Mouse (Mus musculus) midbrain, embryonic 16.5 days (tissue): ENCODE results near the gene Gm13271. TPM values are rescaled to one million over a fixed set of nuclear protein-coding genes. Genes with fewer than 3 reads are reported as not detected.
"Not testable (repeated sequence)": the region's sequence is repeated elsewhere in the genome, so short reads cannot be mapped to it uniquely, and the experiment has no call there.

Experiments
- ATAC-seq: fragments of 200-750 bp; cut with Nextera tagmentation; 2 replicates; pipeline ENCODE4 v1.8.0; 2017; ENCODE audit warnings: moderate TSS enrichment
- H3K27ac ChIP-seq: fragments of 300-500 bp; sonication (generic); 2 replicates; pipeline ENCODE4 v1.5.1; 2014; ENCODE audit warnings: mild to moderate bottlenecking, low read length, mixed read lengths
- H3K27me3 ChIP-seq: fragments of 300-500 bp; sonication (generic); 2 replicates; pipeline ENCODE4 v1.6.1; 2014; ENCODE audit warnings: low read depth, low read length, mixed read lengths; ENCODE audit not compliant: control insufficient read depth, insufficient read depth
- H3K36me3 ChIP-seq: fragments of 300-500 bp; sonication (generic); 2 replicates; pipeline ENCODE4 v1.6.1; 2014; ENCODE audit warnings: mild to moderate bottlenecking, low read length, moderate library complexity, mixed read lengths; ENCODE audit not compliant: control insufficient read depth, insufficient read depth
- H3K4me1 ChIP-seq: fragments of 300-500 bp; sonication (generic); 2 replicates; pipeline ENCODE4 v1.6.1; 2014; ENCODE audit warnings: mild to moderate bottlenecking, low read length, mixed read lengths; ENCODE audit not compliant: control insufficient read depth, insufficient read depth
- H3K4me2 ChIP-seq: fragments of 300-500 bp; sonication (generic); 2 replicates; pipeline ENCODE4 v1.6.1; 2014; ENCODE audit warnings: mild to moderate bottlenecking, low read length, mixed read lengths
- H3K4me3 ChIP-seq: fragments of 300-500 bp; sonication (generic); 2 replicates; pipeline ENCODE4 v1.5.1; 2014; ENCODE audit warnings: low read depth, mild to moderate bottlenecking, low read length, moderate library complexity, mixed read lengths
- H3K9ac ChIP-seq: fragments of 300-500 bp; sonication (generic); 2 replicates; pipeline ENCODE4 v1.6.1; 2014; ENCODE audit warnings: low read depth, low read length, mixed read lengths
- H3K9me3 ChIP-seq: fragments of 300-500 bp; sonication (generic); replicated peaks from 2 replicates; pipeline ENCODE4 v1.6.1; 2014; ENCODE audit warnings: mild to moderate bottlenecking, low read length, mixed read lengths; ENCODE audit not compliant: control insufficient read depth, poor library complexity, severe bottlenecking
- WGBS: fragments of 180-500 bp; shearing (Covaris S2); extraction: QIAGEN DNeasy Blood & Tissue Kit; methylation state at CpG from one replicate; pipeline ENCODE4 v1.1.7; 2014; 5-methylcytosine and 5-hydroxymethylcytosine counted together
- polyA plus RNA-seq: library from polyadenylated mRNA; unstranded; fragments of >200 nt; fragmentation: Nextera tagmentation; extraction: Ambion mirVana; gene quantifications from 2 replicates; pipeline ENCODE4 v1.2.1, GENCODE M21; 2015

Gm13271 gene
- polyA plus RNA-seq, 1 experiment from 2014 or later: not detected

DNA sequence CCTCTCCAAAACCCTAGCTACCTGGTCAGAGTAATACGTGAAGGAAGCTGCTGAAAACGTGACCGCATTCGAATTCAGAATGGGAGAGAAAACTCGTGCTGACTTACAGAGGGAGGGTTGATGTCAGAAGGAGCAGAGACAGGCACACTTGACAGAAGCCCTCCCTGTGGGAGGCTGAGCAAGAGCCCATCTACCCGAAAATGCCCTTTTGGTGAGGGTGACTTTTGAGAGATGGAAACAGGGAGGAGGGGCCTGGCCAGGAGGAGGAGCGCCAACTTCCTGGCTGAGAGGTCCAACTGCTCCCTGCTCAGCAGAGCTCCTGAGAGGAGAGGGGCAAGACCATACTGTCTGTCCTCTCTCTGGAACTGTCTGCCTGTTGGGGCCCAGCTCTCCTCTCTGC, 44.7 kb downstream of the Gm13271 start, which contains the start of gene Gm13285:
Gm13285 (plus strand) TSS at position 301 of the 400 bp plus-strand sequence.
- not testable (repeated sequence) for H3K36me3 ChIP-seq, ATAC-seq, H3K9me3 ChIP-seq, H3K4me1 ChIP-seq, H3K4me2 ChIP-seq, H3K27me3 ChIP-seq, H3K9ac ChIP-seq, H3K27ac ChIP-seq, H3K4me3 ChIP-seq
- WGBS: 9% methylated on average over 4 of the region's 7 CpGs

DNA sequence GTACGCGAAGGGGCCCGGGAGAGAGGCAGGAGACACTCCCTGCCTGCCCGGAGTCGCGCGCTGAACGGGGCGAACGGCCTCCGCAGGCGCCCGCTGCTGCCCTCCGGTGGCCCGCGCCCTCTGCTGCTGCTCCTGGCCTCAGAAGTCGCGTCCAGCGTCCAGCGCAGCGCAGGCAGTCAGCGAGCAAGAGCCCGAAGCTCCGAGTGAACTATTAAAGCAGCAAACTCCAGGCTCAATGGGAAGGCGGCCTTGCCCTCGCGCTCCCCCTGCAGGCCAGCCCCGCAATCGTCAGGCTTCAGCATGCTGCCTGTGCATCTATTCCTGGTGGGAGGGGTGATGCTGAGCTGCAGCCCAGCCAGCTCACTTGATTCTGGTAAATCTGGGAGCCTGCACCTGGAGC, 48.3 kb downstream of the Gm13271 start, which contains the start of gene Gm13287:
Gm13287 (plus strand) TSS at position 301 of the 400 bp plus-strand sequence.
- not testable (repeated sequence) for H3K36me3 ChIP-seq, ATAC-seq, H3K9me3 ChIP-seq, H3K4me1 ChIP-seq, H3K27me3 ChIP-seq, H3K4me2 ChIP-seq, H3K9ac ChIP-seq, H3K4me3 ChIP-seq, H3K27ac ChIP-seq
- no CpG with 5 or more reads among the region's 29 CpGs for WGBS

Other genes starting within 250 kb of the Gm13271 start
- gene Ifnb1, start 232.1 kb upstream of the Gm13271 start, polyA plus RNA-seq: not detected in 2 replicates
- not detected in 2 replicates for gene Ifna15, start 196.6 kb upstream of the Gm13271 start, polyA plus RNA-seq
- not detected in 2 replicates for gene Ifna14, start 183.1 kb upstream of the Gm13271 start, polyA plus RNA-seq
- gene Ifna9, start 162.5 kb upstream of the Gm13271 start, polyA plus RNA-seq: not detected in 2 replicates
- not detected in 2 replicates for gene Ifna12, start 151.5 kb upstream of the Gm13271 start, polyA plus RNA-seq
- not detected in 2 replicates for gene C87499, start 120.5 kb upstream of the Gm13271 start, polyA plus RNA-seq
- not detected in 2 replicates for gene Ifna13, start 110.4 kb upstream of the Gm13271 start, polyA plus RNA-seq
- gene Ifna16, start 77.9 kb upstream of the Gm13271 start, polyA plus RNA-seq: not detected in 2 replicates
- gene Ifna2, start 71.0 kb upstream of the Gm13271 start, polyA plus RNA-seq: not detected in 2 replicates
- not detected in 2 replicates for gene Ifnab, start 63.5 kb upstream of the Gm13271 start, polyA plus RNA-seq
- gene Gm26566, start 33.1 kb upstream of the Gm13271 start, polyA plus RNA-seq: 1.3 and 1.7 TPM in 2 replicates
- gene Klhl9, start 32.4 kb upstream of the Gm13271 start, polyA plus RNA-seq: 115 and 125 TPM in 2 replicates
- gene Gm13283, start 5.3 kb downstream of the Gm13271 start, polyA plus RNA-seq: not detected in 2 replicates
- gene Gm13290, start 19.0 kb downstream of the Gm13271 start, polyA plus RNA-seq: not detected in 2 replicates
- gene Gm13289, start 22.1 kb downstream of the Gm13271 start, polyA plus RNA-seq: not detected in 2 replicates
- gene Gm13272, start 25.0 kb downstream of the Gm13271 start, polyA plus RNA-seq: not detected in 2 replicates
- gene Ifnz, start 27.3 kb downstream of the Gm13271 start, polyA plus RNA-seq: not detected in 2 replicates
- gene Gm13276, start 30.8 kb downstream of the Gm13271 start, polyA plus RNA-seq: not detected in 2 replicates
- not detected in 2 replicates for gene Gm13277, start 33.8 kb downstream of the Gm13271 start, polyA plus RNA-seq
- gene Gm13278, start 36.7 kb downstream of the Gm13271 start, polyA plus RNA-seq: not detected in 2 replicates
- gene Gm13275, start 39.6 kb downstream of the Gm13271 start, polyA plus RNA-seq: not detected in 2 replicates
- not detected in 2 replicates for gene Gm13279, start 42.5 kb downstream of the Gm13271 start, polyA plus RNA-seq
- gene Gm13285, start 44.8 kb downstream of the Gm13271 start, polyA plus RNA-seq: not detected in 2 replicates
- not detected in 2 replicates for gene Gm13287, start 48.4 kb downstream of the Gm13271 start, polyA plus RNA-seq
- not detected in 2 replicates for gene Gm13288, start 50.7 kb downstream of the Gm13271 start, polyA plus RNA-seq
- not detected in 2 replicates for gene Ifna7, start 61.4 kb downstream of the Gm13271 start, polyA plus RNA-seq
- not detected in 2 replicates for gene Ifna11, start 65.1 kb downstream of the Gm13271 start, polyA plus RNA-seq
- not detected in 2 replicates for gene Ifna6, start 72.5 kb downstream of the Gm13271 start, polyA plus RNA-seq
- not detected in 2 replicates for gene Ifna5, start 80.7 kb downstream of the Gm13271 start, polyA plus RNA-seq
- gene Ifna4, start 87.0 kb downstream of the Gm13271 start, polyA plus RNA-seq: not detected in 2 replicates
- not detected in 2 replicates for gene Ifna1, start 95.2 kb downstream of the Gm13271 start, polyA plus RNA-seq
- gene Ifne, start 125.3 kb downstream of the Gm13271 start, polyA plus RNA-seq: not detected in 2 replicates